ENCODE assay signal across 8 mouse cellular contexts in the genomic region with DNA sequence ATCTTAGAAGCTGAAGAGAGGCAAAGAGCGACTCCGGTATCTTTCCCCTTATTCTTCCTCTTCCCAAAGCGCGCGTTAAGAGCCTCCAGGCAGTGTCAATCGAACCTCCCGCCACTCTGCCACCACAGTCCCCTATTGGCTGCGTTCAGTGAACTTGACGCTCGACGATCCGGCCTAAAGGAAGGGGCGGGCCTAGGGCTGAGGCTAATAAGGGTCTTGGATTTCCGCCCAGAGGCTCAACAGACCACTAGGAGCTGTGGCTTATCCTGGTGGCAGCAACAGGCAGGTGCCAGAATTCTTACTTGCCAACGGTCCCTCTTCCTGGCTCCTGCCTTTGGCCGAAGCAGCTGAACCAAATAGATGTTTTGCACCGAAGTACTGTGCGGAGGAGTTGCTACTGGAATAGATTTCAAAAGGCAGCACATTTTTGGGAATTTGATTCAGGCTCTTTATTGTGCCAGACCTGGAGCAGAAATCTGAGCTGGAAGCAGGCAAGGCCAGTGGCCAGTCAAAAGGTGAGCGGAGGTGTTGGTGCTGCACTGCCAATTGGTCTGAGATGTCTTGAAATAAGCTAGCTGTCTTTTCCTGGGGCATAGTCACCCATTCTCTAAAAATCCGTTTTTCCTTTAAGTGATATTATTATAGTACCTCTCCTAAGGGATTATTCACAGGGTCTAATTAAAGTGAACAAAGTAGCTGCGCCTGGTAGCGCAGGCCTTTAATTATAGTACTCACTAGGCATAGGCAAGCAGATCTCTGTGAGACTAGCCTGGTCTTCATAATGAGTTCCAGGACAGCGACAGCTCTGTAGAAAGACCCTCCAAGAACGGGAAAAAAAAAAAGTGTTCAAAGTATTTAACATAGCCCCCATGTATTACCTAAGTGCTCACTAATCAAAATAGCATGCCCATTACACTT. TPM values are rescaled to one million over a fixed set of nuclear protein-coding genes. Genes with fewer than 3 reads are reported as not detected.
DNase-seq lines count a peak whose midpoint lies in the region; ATAC-seq and TF ChIP-seq lines count a peak whose summit lies in the region.

TSS of gene Rad54l (minus strand) at position 89 of the 918 bp plus-strand sequence.
TSS of gene Pomgnt1 (plus strand) at position 239 of the 918 bp plus-strand sequence.

- intact Hi-C loops in heart, postnatal 36 days (cut with DNase I) = no loop called here

- peak; percentile 99 for ATAC-seq in forebrain, embryonic 16.5 days
- peak; percentile 99 for ATAC-seq in lung, embryonic 16.5 days (ENCODE audit: low read depth)

- 1% methylated on average over 24 of the region's 24 CpGs for WGBS in forebrain, embryonic 16.5 days
- WGBS in lung, embryonic 16.5 days = 4% methylated on average over 24 of the region's 24 CpGs
- 5% methylated on average over 24 of the region's 24 CpGs for WGBS in thymus, adult 2 months

- H3K27ac ChIP-seq in forebrain, embryonic 16.5 days (ENCODE audit: low read length) = peak within 1 kb of the TSS; percentile 59
- H3K27ac ChIP-seq in layer of hippocampus, adult 2 months = peak within 1 kb of the TSS; percentile 88
- H3K27ac ChIP-seq in lung, embryonic 16.5 days (ENCODE audit: low read length) = peak within 1 kb of the TSS; percentile 60
- H3K27ac ChIP-seq in thymus, adult 2 months (ENCODE audit: control insufficient read depth, insufficient read depth, low read length) = no peak within 1 kb of the TSS; the same call in 1 of the 2 replicates

- TF ChIP-seq CTCF in layer of hippocampus, adult 2 months (conservative IDR thresholded peaks at IDR 0.05) = peak; percentile 55
- no peak for TF ChIP-seq CTCF in thymus, adult 2 months (IDR thresholded peaks at IDR 0.05; ENCODE audit: borderline replicate concordance, control insufficient read depth, extremely low read depth, insufficient read depth, low read length, poor library complexity)

- TF ChIP-seq POLR2A in thymus, adult 2 months (IDR thresholded peaks at IDR 0.05; ENCODE audit: control insufficient read depth, extremely low read depth, insufficient read depth, low read length, poor library complexity) = 0 out of 2 replicates have a peak, but pooled peaks have one; percentile 16

- peaks cover 17% of the 10 kb centered on the region for H3K4me1 ChIP-seq in forebrain, embryonic 16.5 days (replicated peaks; ENCODE audit: control insufficient read depth, insufficient read depth, low read length)
- H3K4me1 ChIP-seq in lung, embryonic 16.5 days (replicated peaks; ENCODE audit: control insufficient read depth, insufficient read depth, low read length) = peaks cover 9% of the 10 kb centered on the region
- peaks cover 7% of the 10 kb centered on the region for H3K4me1 ChIP-seq in thymus, adult 2 months (replicated peaks; ENCODE audit: control insufficient read depth, insufficient read depth, low read length)

- H3K36me3 ChIP-seq in forebrain, embryonic 16.5 days (ENCODE audit: control insufficient read depth, insufficient read depth) = no peaks in the 10 kb centered on the region
- H3K36me3 ChIP-seq in lung, embryonic 16.5 days (ENCODE audit: control insufficient read depth, insufficient read depth, low read length) = no peaks in the 10 kb centered on the region
- no peaks in the 10 kb centered on the region for H3K36me3 ChIP-seq in thymus, adult 2 months (ENCODE audit: control insufficient read depth, insufficient read depth, low read length)

- peak within 1 kb of the TSS; percentile 55 for H3K9ac ChIP-seq in forebrain, embryonic 16.5 days (replicated peaks; ENCODE audit: low read depth, low read length)
- peak within 1 kb of the TSS; percentile 72 for H3K9ac ChIP-seq in lung, embryonic 16.5 days (ENCODE audit: low read length)

- peak within 1 kb of the TSS; percentile 60 for H3K4me3 ChIP-seq in forebrain, embryonic 16.5 days (replicated peaks; ENCODE audit: low read length)
- H3K4me3 ChIP-seq in layer of hippocampus, adult 2 months = peak within 1 kb of the TSS; percentile 59
- peak within 1 kb of the TSS; percentile 57 for H3K4me3 ChIP-seq in lung, embryonic 16.5 days (ENCODE audit: low read length)
- peak within 1 kb of the TSS; percentile 100 for H3K4me3 ChIP-seq in thymus, adult 2 months (ENCODE audit: control insufficient read depth, insufficient read depth, low read length)

- no peaks in the 10 kb centered on the region for H3K27me3 ChIP-seq in forebrain, embryonic 16.5 days (replicated peaks; ENCODE audit: control insufficient read depth, insufficient read depth, low read length)
- H3K27me3 ChIP-seq in lung, embryonic 16.5 days (ENCODE audit: control insufficient read depth, insufficient read depth, low read depth, low read length) = no peaks in the 10 kb centered on the region
- H3K27me3 ChIP-seq in thymus, adult 2 months (ENCODE audit: control insufficient read depth, insufficient read depth, low read length) = no peaks in the 10 kb centered on the region

- H3K9me3 ChIP-seq in forebrain, embryonic 16.5 days (ENCODE audit: control insufficient read depth, low read length) = no peaks in the 10 kb centered on the region
- H3K9me3 ChIP-seq in lung, embryonic 16.5 days (ENCODE audit: control insufficient read depth, low read length) = no peaks in the 10 kb centered on the region

- peak; percentile 96 for DNase-seq in MEL-GATA-1-ER (ENCODE audit: extremely low read depth, low read depth)
- peak; percentile 74 to 81 for DNase-seq in cerebellum, adult 18-20 months
- DNase-seq in heart, postnatal 36 days = peak; percentile 74 to 76
- peak; percentile 73 to 81 for DNase-seq in layer of hippocampus, adult 2 months (ENCODE audit: low spot score in 2 of 2)
- DNase-seq in ovary, adult 18-20 months (ENCODE audit: low spot score) = peak; percentile 79
- peak; percentile 79 for DNase-seq in thymus, adult 2 months

- peak within 1 kb of the TSS; percentile 76 for H3K4me2 ChIP-seq in forebrain, embryonic 16.5 days (ENCODE audit: low read length)
- H3K4me2 ChIP-seq in lung, embryonic 16.5 days (ENCODE audit: low read depth, low read length) = peak within 1 kb of the TSS; percentile 61

RNA-seq across cellular contexts. Expression of gene Rad54l, which starts in this region (rescaled TPM):
- 18.6 and 18.8 TPM in 2 replicates for polyA plus RNA-seq in forebrain, embryonic 16.5 days (2015; fragmentation: Nextera tagmentation; extraction: Ambion mirVana)
- under 1 TPM; 0.22 TPM for total RNA-seq in heart, postnatal 36 days (2021)
- total RNA-seq in layer of hippocampus, adult 2 months (2021) = under 1 TPM; 0.64 to 0.91 TPM
- 30.5 and 31.3 TPM in 2 replicates for polyA plus RNA-seq in lung, embryonic 16.5 days (2015; fragmentation: Nextera tagmentation; extraction: Ambion mirVana)
- 12.7 and 15.4 TPM in 2 replicates for polyA plus RNA-seq in thymus, adult 2 months (2012; rRNA removed)

RNA-seq across cellular contexts. Expression of gene Pomgnt1, which starts in this region (rescaled TPM):
- 61.5 and 67.3 TPM in 2 replicates for polyA plus RNA-seq in forebrain, embryonic 16.5 days (2015; fragmentation: Nextera tagmentation; extraction: Ambion mirVana)
- 10 to 100 TPM; 63.5 to 66.3 TPM for total RNA-seq in heart, postnatal 36 days (2021)
- total RNA-seq in layer of hippocampus, adult 2 months (2021) = 10 to 100 TPM; 69.2 to 77.9 TPM
- 56.2 and 59.1 TPM in 2 replicates for polyA plus RNA-seq in lung, embryonic 16.5 days (2015; fragmentation: Nextera tagmentation; extraction: Ambion mirVana)
- 36.1 and 40.1 TPM in 2 replicates for polyA plus RNA-seq in thymus, adult 2 months (2012; rRNA removed)
